Mouse (Mus musculus) testis, adult 2 months (tissue): ENCODE data around the gene Vat1l. TPM values are rescaled to one million over a fixed set of nuclear protein-coding genes. Genes with fewer than 3 reads are reported as not detected.

ENCODE experiments used
- H3K27ac ChIP-seq: fragments of 200-500 bp; 2 replicates; pipeline ENCODE4 v1.5.1; 2012; ENCODE audit warnings: low read depth, low read length; ENCODE audit not compliant: control insufficient read depth, insufficient read depth
- H3K27me3 ChIP-seq: fragments of 200-500 bp; 2 replicates; pipeline ENCODE4 v1.6.1; 2012; ENCODE audit warnings: mild to moderate bottlenecking, low read length, moderate library complexity; ENCODE audit not compliant: control insufficient read depth, insufficient read depth
- H3K36me3 ChIP-seq: fragments of 200-500 bp; 2 replicates; pipeline ENCODE4 v1.6.1; 2012; ENCODE audit warnings: mild to moderate bottlenecking, low read length; ENCODE audit not compliant: control insufficient read depth, insufficient read depth
- H3K4me1 ChIP-seq: fragments of 200-500 bp; 2 replicates; pipeline ENCODE4 v1.6.1; 2012; ENCODE audit warnings: low read length; ENCODE audit not compliant: control insufficient read depth, insufficient read depth
- H3K4me3 ChIP-seq: fragments of 200-500 bp; 2 replicates; pipeline ENCODE4 v1.5.1; 2012; ENCODE audit warnings: low read depth, mild to moderate bottlenecking, low read length, moderate library complexity, mixed read lengths; ENCODE audit not compliant: control insufficient read depth
- CTCF ChIP-seq: fragments of 200-500 bp; IDR thresholded peaks from 2 replicates; pipeline ENCODE4 v1.5.1; 2012; ENCODE audit warnings: low read depth, mild to moderate bottlenecking, inconsistent platforms, low read length, moderate library complexity; ENCODE audit not compliant: control insufficient read depth, insufficient read depth, insufficient replicate concordance
- POLR2A ChIP-seq: fragments of 200-500 bp; IDR thresholded peaks from 2 replicates; pipeline ENCODE4 v1.6.1; 2012; ENCODE audit warnings: low read depth, mild to moderate bottlenecking, inconsistent platforms, low read length, moderate library complexity; ENCODE audit not compliant: control insufficient read depth
- polyA plus RNA-seq: library from polyadenylated mRNA; depleted of rRNA; stranded (reverse); fragments of >200 nt; gene quantifications from 2 replicates; pipeline ENCODE4 v1.2.3, GENCODE M21; 2012; rRNA removed

Gene Vat1l
- polyA plus RNA-seq, 1 experiment: 0.41 TPM

DNA sequence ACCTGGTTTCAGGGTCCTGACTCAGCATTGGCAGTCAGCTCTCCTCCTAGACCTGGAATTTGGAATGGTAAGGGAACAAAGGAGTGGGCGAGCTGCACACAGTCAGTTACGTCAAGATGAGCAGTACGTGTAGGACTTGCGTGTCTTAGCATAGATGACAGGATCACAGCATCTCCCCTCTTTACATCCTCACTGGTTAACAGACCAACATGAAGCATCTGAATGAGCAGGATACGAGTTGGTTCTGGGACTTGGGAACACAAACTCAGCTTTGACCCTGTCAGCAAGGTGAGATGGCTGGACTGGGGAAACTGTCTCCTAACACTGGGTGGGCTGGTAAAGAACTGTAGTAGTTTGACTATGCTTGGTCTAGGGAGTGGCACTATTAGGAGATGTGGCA, 193.9 kb downstream of the Vat1l start:
- H3K27ac ChIP-seq: no peak overlapping the region
- H3K36me3 ChIP-seq: no peaks in the 10 kb centered on the region
- no peak for TF ChIP-seq CTCF
- TF ChIP-seq POLR2A: no peak
- H3K4me3 ChIP-seq: no peak overlapping the region
- H3K27me3 ChIP-seq: no peaks in the 10 kb centered on the region
- H3K4me1 ChIP-seq: no peaks in the 10 kb centered on the region

DNA sequence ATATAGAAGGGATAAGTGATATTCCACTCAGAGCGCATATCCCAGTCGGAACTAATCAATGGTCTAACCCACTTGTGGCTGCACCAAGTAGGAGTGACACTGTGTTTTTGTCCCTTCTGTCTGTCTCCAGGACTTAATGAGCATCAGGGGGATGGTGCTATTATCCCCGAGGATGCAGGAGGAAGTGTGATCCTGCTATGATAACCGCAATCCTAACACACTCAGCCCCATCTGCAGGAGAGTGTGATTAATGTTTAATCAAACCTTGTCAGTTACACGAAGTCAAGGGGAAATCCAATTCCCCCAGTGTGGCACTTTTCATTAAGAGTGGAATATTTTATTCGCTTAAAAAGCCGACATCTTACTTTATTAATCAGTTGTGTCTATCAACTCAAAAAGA, 196.3 kb downstream of the Vat1l start:
- Histone ChIP-seq H3K4me3 (no peak overlapping the region), H3K36me3 (no peaks in the 10 kb centered on the region), H3K4me1 (no peaks in the 10 kb centered on the region), H3K27me3 (no peaks in the 10 kb centered on the region), H3K27ac (no peak overlapping the region)
- TF ChIP-seq CTCF (no peak), POLR2A (no peak)

DNA sequence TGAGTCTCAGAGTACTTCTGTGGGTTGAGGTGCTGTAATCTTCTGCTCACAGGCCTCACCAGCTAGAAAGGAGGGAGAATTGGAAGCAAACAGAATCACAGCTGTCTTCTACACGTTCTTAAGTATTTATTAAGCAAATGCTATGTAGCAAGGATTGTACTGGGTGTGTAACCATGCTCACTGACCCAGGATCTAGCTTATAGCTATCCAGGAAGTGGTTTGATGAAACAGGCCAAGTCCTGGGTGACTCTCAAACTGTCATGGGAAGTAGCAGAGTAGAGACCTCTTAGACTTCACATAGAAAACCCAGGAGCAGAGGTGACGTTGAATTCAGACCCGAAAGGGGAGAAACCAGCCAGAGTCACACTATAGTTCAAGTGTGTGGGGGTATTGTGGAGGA, 206.0 kb downstream of the Vat1l start:
- H3K36me3 ChIP-seq: no peaks in the 10 kb centered on the region
- TF ChIP-seq CTCF (no peak), POLR2A (no peak)
- H3K27ac ChIP-seq: no peak overlapping the region
- H3K4me1 ChIP-seq: no peaks in the 10 kb centered on the region
- no peak overlapping the region for H3K4me3 ChIP-seq
- no peaks in the 10 kb centered on the region for H3K27me3 ChIP-seq

DNA sequence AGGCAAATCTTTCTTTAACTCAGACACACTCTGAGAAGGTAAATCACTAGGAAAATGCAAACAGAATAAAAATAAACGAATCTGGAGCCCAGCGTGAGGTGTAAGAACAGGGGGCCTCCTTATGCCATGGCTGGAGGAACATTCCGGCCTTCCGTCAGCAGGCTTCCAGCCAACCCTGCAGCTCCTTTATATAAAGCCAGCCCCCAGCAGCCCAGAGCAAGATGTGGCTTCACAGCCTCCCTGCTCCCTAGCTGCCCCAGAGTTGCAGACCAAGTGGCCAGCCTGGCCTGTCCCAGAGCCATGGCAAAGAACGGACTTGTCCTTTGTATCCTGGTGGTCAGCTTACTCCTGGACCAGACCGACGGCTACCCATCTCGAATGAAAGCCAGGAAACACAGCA, 212.4 kb downstream of the Vat1l start, which contains the start of gene Clec3a:
Clec3a (plus strand) TSS at position 301 of the 400 bp plus-strand sequence.
- Histone ChIP-seq H3K27ac (no peak within 1 kb of the TSS), H3K36me3 (no peaks in the 10 kb centered on the region), H3K27me3 (no peaks in the 10 kb centered on the region), H3K4me1 (no peaks in the 10 kb centered on the region), H3K4me3 (no peak within 1 kb of the TSS)
- TF ChIP-seq CTCF (no peak), POLR2A (no peak)

DNA sequence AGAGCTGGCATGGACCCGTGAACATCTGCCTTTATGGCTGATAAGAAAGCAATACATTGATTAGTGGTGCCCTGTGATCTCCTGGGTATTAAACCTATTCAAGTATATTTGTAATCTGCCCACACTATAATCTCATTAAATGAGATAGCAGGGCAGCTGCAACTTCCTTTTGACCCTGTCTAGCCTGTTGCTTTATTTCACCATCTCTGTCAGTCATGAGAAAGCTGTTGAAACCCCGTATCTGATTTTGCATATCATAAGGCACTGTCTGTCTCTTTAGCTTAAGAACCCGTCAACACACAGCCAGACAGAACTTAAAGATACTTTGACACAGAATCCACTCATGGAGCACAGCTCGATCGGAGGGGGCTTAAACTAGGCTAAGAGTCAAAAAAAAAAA, 213.1 kb downstream of the Vat1l start:
- H3K27me3 ChIP-seq: no peaks in the 10 kb centered on the region
- H3K4me1 ChIP-seq: no peaks in the 10 kb centered on the region
- H3K4me3 ChIP-seq: no peak overlapping the region
- H3K36me3 ChIP-seq: no peaks in the 10 kb centered on the region
- no peak for TF ChIP-seq CTCF
- no peak for TF ChIP-seq POLR2A
- H3K27ac ChIP-seq: no peak overlapping the region

DNA sequence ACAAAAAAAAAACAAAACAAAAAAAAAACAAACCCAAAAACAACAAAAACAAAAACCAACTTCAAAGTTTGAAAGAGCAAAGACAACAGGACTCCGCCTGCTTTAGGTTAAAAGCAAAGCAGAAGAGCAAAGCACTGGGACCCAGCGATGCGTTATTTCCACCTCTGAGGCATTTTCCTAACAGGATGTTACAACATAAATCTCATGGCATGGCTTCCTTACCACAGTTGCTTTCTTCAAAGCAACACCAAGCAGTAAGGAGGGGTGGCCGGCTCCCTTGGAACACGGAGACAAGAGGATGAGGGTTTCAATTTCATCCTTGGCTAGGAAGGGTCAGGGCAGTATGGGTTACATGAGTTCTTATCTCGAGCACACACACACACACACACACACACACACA, 213.5 kb downstream of the Vat1l start:
- Histone ChIP-seq H3K27me3 (no peaks in the 10 kb centered on the region), H3K36me3 (no peaks in the 10 kb centered on the region), H3K4me1 (no peaks in the 10 kb centered on the region), H3K27ac (no peak overlapping the region), H3K4me3 (no peak overlapping the region)
- TF ChIP-seq POLR2A (no peak), CTCF (no peak)

DNA sequence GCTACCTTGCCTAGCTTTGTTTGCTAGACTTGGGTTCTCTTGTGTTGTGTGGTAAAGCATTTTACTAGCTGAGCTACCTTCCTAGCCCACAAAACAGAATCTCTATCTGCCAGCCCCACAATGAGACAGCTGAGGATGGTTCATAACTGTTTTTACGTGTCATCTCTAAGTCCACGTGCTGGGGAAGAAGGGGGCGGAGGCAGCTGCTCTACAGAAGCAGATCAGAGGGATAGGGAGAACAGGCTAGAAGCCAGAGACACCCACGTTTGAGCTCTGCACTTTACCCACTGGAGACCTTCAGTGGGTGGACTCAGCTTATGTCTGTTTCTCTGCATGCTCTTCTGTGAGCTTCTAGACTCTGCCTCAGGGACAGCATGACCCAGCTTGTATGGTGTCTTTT, 216.1 kb downstream of the Vat1l start:
- Histone ChIP-seq H3K27me3 (no peaks in the 10 kb centered on the region), H3K36me3 (no peaks in the 10 kb centered on the region), H3K4me1 (no peaks in the 10 kb centered on the region), H3K4me3 (no peak overlapping the region), H3K27ac (no peak overlapping the region)
- TF ChIP-seq POLR2A: no peak
- no peak for TF ChIP-seq CTCF

Other genes with a start within 250 kb of the Vat1l start
- gene Nudt7, start 72.1 kb upstream of the Vat1l start, polyA plus RNA-seq: 1.0 and 1.3 TPM in 2 replicates
- not detected in 2 replicates for gene Clec3a, start 212.5 kb downstream of the Vat1l start, polyA plus RNA-seq
- 14.9 and 15.2 TPM in 2 replicates for gene Wwox, start 234.0 kb downstream of the Vat1l start, polyA plus RNA-seq